Mouse (Mus musculus) heart, adult 2 months (tissue): ENCODE measurements around the gene Fcamr. TPM values are rescaled to one million over a fixed set of nuclear protein-coding genes. Genes with fewer than 3 reads are reported as not detected.

Experiments
- DNase-seq, 2 experiments: peaks; one replicate each; pipeline ENCODE4 v3.0.0; 2021
- H3K27ac ChIP-seq: fragments of 200-600 bp; 2 replicates; pipeline ENCODE4 v1.8.1; 2022
- H3K27me3 ChIP-seq: fragments of 200-500 bp; 2 replicates; pipeline ENCODE4 v1.6.1; 2012; ENCODE audit warnings: mild to moderate bottlenecking, low read length, inconsistent platforms, mixed read lengths; ENCODE audit not compliant: control insufficient read depth, insufficient read depth
- H3K36me3 ChIP-seq: fragments of 200-500 bp; 2 replicates; pipeline ENCODE4 v1.6.1; 2012; ENCODE audit warnings: low read length, inconsistent platforms; ENCODE audit not compliant: control insufficient read depth, insufficient read depth
- H3K4me1 ChIP-seq: fragments of 200-500 bp; 2 replicates; pipeline ENCODE4 v1.6.1; 2011; ENCODE audit warnings: low read length; ENCODE audit not compliant: control insufficient read depth, insufficient read depth
- H3K4me3 ChIP-seq: fragments of 200-600 bp; 2 replicates; pipeline ENCODE4 v1.8.1; 2022
- H3K79me2 ChIP-seq: fragments of 200-500 bp; replicated peaks from 2 replicates; pipeline ENCODE4 v1.6.1; 2012; ENCODE audit warnings: mild to moderate bottlenecking, inconsistent platforms, low read length, moderate library complexity, mixed read lengths; ENCODE audit not compliant: control insufficient read depth, insufficient read depth
- H3K9ac ChIP-seq: fragments of 200-500 bp; 2 replicates; pipeline ENCODE4 v1.6.1; 2012; ENCODE audit warnings: low read depth, mild to moderate bottlenecking, control low read depth, inconsistent platforms, low read length, mixed read lengths
- CTCF ChIP-seq: fragments of 200-600 bp; IDR thresholded peaks from 2 replicates; pipeline ENCODE4 v1.8.1; 2022; ENCODE audit warnings: antibody characterized with exemption, mild to moderate bottlenecking, moderate library complexity
- EP300 ChIP-seq: fragments of 200-500 bp; IDR thresholded peaks from 2 replicates; pipeline ENCODE4 v1.6.1; 2011; ENCODE audit warnings: low read depth, low read length, control low read depth; ENCODE audit not compliant: insufficient read depth
- POLR2A ChIP-seq: fragments of 200-500 bp; IDR thresholded peaks from 2 replicates; pipeline ENCODE4 v1.6.1; 2011; ENCODE audit warnings: mild to moderate bottlenecking, low read depth, low read length, control low read depth; ENCODE audit not compliant: insufficient read depth
- WGBS: fragments of 180-500 bp; shearing (Covaris S2); methylation state at CpG from one replicate; pipeline ENCODE4 v1.1.7; 2018; 5-methylcytosine and 5-hydroxymethylcytosine counted together
- intact Hi-C: fragments of 180-260 bp; cut with DNase I; formaldehyde crosslinking; loops from one replicate; pipeline ENCODE4 v1.15.1; 2025
- polyA plus RNA-seq: library from polyadenylated mRNA; depleted of rRNA; stranded (reverse); fragments of >200 nt; gene quantifications from 2 replicates; pipeline ENCODE4 v1.2.3, GENCODE M21; 2012
- total RNA-seq, 2 experiments: library from RNA; stranded (reverse); gene quantifications; 2 replicates each; pipeline ENCODE4 v1.2.3; 2021

Gene Fcamr
- total and polyA plus RNA-seq, 3 experiments, result 0.39 to 0.96 (median 0.41) TPM

GRCm38 (mm10) chr1:130779867-130780266 is 20.8 kb upstream of the Fcamr start:
- TF ChIP-seq CTCF (no peak), POLR2A (no peak), EP300 (no peak)
- Histone ChIP-seq H3K36me3 (no peaks in the 10 kb centered on the region), H3K27ac (no peak overlapping the region), H3K27me3 (no peaks in the 10 kb centered on the region; the same call in 1 of the 2 replicates), H3K4me3 (no peak overlapping the region), H3K4me1 (no peaks in the 10 kb centered on the region), H3K79me2 (no peaks in the 10 kb centered on the region), H3K9ac (no peak overlapping the region)
- WGBS, result 73% methylated on average over 3 of the region's 3 CpGs
- intact Hi-C loops, result loop anchor here (5.0 to 10.0 kb wide), 2 partner anchors 205 to 233 kb away; no protein-coding TSS in a partner anchor
- no peak for DNase-seq

GRCm38 (mm10) chr1:130784054-130784453 is 16.6 kb upstream of the Fcamr start:
- Histone ChIP-seq H3K79me2 (no peaks in the 10 kb centered on the region), H3K4me3 (no peak overlapping the region), H3K36me3 (no peaks in the 10 kb centered on the region), H3K9ac (no peak overlapping the region), H3K4me1 (no peaks in the 10 kb centered on the region), H3K27ac (no peak overlapping the region), H3K27me3 (no peaks in the 10 kb centered on the region; the same call in 1 of the 2 replicates)
- intact Hi-C loops, result loop anchor here (2.0 kb wide), 1 partner anchor 91 kb away; no protein-coding TSS in a partner anchor
- TF ChIP-seq EP300 (no peak), CTCF (peak; percentile 71)
- WGBS, result 16% methylated on average over 4 of the region's 4 CpGs
- DNase-seq, result no peak

GRCm38 (mm10) chr1:130787001-130787400 is 13.7 kb upstream of the Fcamr start:
- 48% methylated on average over 4 of the region's 4 CpGs for WGBS

GRCm38 (mm10) chr1:130789512-130790451 is 10.9 kb upstream of the Fcamr start:
- DNase-seq, result no peak
- Histone ChIP-seq H3K79me2 (no peaks in the 10 kb centered on the region), H3K4me1 (no peaks in the 10 kb centered on the region), H3K27ac (no peak overlapping the region), H3K27me3 (no peaks in the 10 kb centered on the region), H3K4me3 (no peak overlapping the region), H3K36me3 (no peaks in the 10 kb centered on the region), H3K9ac (no peak overlapping the region)
- TF ChIP-seq POLR2A (no peak), CTCF (no peak), EP300 (no peak)
- intact Hi-C loops, result no loop called here
- WGBS, result 64% methylated on average over 3 of the region's 3 CpGs

More at GRCm38 (mm10) chr1:130787001-130787400, 13.7 kb upstream of the Fcamr start:
- no peaks in the 10 kb centered on the region for H3K79me2 ChIP-seq
- H3K9ac ChIP-seq, result no peak overlapping the region
- H3K4me1 ChIP-seq, result no peaks in the 10 kb centered on the region
- intact Hi-C loops, result no loop called here
- no peaks in the 10 kb centered on the region for H3K36me3 ChIP-seq
- DNase-seq, result no peak
- no peak overlapping the region for H3K4me3 ChIP-seq
- H3K27me3 ChIP-seq, result no peaks in the 10 kb centered on the region
- H3K27ac ChIP-seq, result no peak overlapping the region
- TF ChIP-seq POLR2A, result no peak
- peak; percentile 33 for TF ChIP-seq CTCF

- TF ChIP-seq CTCF (no peak), POLR2A (no peak), EP300 (no peak)
- no peaks in the 10 kb centered on the region for H3K4me1 ChIP-seq
- intact Hi-C loops, result no loop called here
- no peaks in the 10 kb centered on the region for H3K27me3 ChIP-seq
- no peaks in the 10 kb centered on the region for H3K36me3 ChIP-seq
- H3K79me2 ChIP-seq, result no peaks in the 10 kb centered on the region
- WGBS, result 68% methylated on average over 2 of the region's 2 CpGs
- no peak overlapping the region for H3K9ac ChIP-seq
- H3K27ac ChIP-seq, result no peak overlapping the region
- H3K4me3 ChIP-seq, result no peak overlapping the region
- DNase-seq, result no peak
Observed at GRCm38 (mm10) chr1:130795331-130795730, 5.4 kb upstream of the Fcamr start.

GRCm38 (mm10) chr1:130796967-130797684 is 3.6 kb upstream of the Fcamr start:
- intact Hi-C loops, result no loop called here
- 77% methylated on average over 8 of the region's 8 CpGs for WGBS

More at GRCm38 (mm10) chr1:130796967-130797684, 3.6 kb upstream of the Fcamr start:
- peak in 1 of 2 experiments; percentile 31 for DNase-seq
- H3K4me3 ChIP-seq, result no peak overlapping the region
- no peak overlapping the region for H3K9ac ChIP-seq
- H3K27me3 ChIP-seq, result no peaks in the 10 kb centered on the region
- H3K4me1 ChIP-seq, result no peaks in the 10 kb centered on the region
- no peak overlapping the region for H3K27ac ChIP-seq
- H3K79me2 ChIP-seq, result no peaks in the 10 kb centered on the region
- TF ChIP-seq CTCF (peak; percentile 77), POLR2A (no peak)
- H3K36me3 ChIP-seq, result no peaks in the 10 kb centered on the region
